Mouse (Mus musculus) adipocyte (in vitro differentiated cells): Measurements from ENCODE around the gene Eif4g3.

ENCODE experiments used
- DNase-seq: peaks from one replicate; pipeline ENCODE4 v3.0.0-alpha.2; 2016; ENCODE audit warnings: low spot score

Gene Eif4g3

DNA sequence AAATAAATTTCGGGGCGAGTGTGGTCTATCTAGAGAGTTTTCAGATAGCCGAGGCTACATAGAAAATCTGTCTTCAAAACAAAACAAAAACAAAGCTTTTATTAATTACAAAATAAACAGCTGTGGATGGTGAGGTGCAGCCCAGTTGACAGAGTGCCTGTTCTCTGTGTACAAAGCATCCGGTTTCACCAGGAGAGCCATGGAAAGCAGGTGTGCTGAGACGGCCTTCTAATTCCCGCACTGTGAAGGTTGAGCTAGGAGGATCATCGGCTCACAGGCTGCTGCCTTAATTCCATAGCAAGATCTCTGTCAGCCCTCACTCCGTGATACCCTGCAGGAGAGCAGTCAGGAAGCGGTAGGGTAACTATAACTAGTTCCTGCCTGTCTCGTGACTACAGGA, 109.0 kb downstream of the Eif4g3 start:
- no peak for DNase-seq

DNA sequence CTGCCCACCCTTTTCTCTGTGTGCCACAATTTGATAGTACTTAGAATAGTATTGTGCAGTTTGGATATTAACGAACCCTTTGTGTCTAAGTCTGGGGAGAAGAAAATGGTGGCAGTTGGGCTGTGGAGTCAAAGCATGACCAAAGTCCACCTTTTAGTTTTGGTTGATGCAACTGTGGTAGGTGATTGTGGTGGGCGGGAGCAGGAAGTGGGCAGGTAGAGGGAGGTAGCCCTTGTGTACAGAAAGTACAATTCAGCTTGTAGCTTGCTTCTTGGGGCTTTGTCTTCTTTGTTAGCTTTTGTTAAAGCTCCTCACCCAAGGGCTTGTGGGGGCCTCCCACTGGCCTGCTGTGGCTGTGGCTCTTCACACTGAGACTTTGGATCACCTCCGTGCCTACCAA, 109.6 kb downstream of the Eif4g3 start:
- DNase-seq: no peak

DNA sequence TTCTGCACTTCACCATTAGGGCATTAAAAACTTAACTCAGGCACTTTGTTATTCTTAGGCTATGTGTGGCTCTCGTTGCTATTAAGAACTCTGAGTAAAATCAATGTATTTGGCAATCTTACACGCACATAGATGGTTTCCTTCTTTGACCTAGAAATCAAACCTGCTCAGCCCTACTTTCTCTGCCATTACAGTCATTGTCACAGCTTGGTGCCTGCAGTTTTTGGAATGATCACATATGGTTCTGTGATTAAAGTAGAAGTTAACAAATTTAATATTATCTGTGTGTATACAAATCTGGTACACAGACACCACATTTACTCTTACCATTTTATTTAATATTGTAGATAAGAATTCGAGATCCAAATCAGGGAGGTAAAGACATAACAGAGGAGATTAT, 112.1 kb downstream of the Eif4g3 start:
- DNase-seq: no peak

DNA sequence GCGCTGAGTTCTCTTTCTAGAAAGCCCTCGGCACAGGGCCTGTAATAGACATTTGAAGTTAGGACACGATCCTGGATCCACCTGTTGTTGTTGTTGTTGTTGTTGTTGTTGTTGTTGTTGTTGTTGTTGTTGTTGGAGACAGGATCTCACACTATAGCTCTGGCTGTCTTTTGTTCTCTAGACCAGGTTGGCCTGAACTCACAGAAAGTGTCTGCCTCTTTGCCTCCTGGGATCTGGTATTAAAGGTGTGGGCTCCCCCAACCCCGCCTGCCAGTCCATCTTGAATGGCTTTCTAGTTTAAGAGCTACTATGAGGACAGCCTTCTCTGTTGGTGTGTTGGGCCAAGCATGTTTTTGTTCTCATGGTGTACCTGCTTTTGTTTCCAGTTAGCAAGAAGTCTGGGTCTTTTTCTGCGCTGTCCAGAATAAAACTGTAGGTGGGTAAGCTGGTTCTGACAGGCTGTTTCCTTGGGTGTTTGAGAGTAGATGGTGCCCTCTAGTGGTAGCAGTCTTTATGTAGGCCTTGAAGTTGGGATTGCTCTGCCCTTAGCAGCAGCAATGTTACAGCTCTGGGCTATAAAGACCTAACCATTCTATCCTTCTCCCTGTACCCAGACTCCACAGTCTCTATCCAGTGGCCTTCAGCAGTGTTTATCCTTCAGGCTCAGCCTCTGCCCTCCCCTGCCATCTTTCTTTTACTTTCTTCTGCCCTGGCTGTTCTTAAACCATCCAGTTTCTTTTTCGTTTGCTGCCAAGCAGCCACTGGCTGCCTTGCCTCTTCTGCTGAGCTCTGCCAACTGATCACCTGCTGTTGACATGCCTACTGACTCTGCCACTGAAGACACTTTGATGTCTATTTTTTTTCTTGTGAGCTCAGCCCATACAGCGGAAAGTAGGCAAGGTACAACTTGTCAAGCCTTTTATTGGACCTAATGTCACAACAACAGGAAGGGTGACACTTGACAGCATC, 114.9 kb downstream of the Eif4g3 start:
- DNase-seq: peak; percentile 83

DNA sequence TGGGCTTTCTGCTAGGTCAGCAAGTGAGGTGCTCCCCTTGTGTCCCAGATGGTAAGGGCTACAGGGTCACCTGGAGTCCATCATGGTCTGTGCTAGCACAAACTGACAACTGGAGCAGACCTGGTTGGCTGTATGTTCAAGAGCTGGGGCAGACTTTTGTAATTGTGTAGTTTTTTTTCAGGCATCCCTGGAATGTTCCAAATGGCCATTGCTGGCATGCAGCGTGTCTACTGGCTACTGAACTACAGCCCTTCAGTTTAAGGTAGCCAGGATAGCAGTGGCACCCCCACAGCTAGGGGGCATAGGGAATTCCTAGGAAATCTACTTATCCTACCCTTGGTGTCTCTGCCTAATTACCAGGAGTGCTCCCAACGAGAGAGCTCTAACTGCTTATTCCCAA, 115.7 kb downstream of the Eif4g3 start:
- DNase-seq: no peak

DNA sequence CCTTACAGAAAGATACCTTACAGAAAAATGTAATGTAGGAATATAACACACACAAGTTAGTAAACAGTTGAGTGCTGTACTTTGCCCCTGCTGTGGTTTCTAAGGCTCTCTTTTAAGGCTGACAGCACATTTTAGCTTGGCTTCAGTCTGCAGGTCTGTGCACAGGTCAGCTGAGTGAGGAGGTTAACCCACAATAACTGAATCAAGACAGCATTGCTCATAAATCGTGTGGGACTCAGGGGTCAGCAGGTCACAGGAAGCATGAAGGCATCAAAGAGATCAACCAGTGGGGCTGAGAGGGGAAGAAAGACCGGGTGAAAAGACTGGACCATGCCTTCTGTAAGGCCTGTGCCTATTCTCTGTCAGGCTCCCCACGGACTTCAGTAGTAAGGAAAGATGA, 116.5 kb downstream of the Eif4g3 start:
- DNase-seq: no peak

DNA sequence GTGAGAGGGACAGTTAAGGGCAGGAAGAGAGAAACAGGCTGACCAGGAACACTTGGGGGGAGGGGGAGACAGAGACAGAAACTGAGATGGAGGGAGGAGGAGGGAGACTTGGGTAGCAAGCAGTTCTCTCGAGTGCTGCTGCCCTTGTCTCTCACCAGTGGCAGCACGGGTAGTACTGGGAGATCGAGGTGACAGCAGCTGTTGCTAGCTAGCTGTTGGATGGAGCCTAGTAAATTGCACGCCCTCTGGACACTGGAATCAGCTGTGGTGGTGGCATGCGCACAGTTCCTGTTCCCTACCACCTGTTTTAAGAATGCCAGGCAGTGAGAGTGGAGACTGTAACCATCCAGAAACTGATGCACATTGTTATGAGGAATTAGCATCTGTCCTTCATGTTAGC, 119.0 kb downstream of the Eif4g3 start:
- no peak for DNase-seq

DNA sequence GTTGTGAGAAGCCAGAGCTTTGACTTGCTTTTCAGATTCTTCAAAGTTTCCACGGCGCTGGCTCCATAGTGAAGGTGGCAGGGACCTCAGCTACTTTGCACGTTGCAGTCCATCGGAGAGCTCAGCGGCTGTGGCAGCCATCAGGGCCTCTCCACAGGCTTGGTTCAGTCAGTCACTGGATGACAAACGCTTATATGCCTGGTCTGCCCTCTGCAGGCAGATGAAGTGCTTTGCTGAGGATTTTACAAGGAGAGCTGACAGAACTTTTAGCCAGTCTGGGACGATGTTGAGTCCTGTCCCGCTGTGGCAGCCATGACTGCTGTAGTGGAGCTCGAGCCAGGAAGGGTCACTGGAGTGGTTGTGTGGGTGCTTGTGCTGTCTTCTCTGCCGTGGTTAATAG, 126.9 kb downstream of the Eif4g3 start:
- DNase-seq: peak; percentile 22

DNA sequence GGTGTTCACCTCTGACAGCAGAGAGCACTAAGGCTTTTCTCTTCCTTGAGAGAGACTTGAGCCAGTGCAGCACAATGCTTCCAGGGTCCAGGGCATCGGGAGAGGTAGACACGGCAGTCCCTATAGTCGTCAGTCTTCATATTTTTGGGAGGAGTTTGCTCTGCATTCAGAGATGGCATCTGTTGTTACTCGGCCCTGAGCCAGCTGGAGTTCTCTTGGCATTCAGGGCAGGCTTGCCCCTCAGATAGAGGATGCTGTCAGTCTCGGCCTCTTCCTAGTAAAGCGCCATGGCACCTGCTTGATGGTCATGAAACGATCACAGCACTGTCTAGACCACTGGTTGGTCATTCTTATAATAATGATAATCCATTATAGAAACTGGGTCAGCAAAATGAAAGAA, 131.2 kb downstream of the Eif4g3 start:
- DNase-seq: no peak

DNA sequence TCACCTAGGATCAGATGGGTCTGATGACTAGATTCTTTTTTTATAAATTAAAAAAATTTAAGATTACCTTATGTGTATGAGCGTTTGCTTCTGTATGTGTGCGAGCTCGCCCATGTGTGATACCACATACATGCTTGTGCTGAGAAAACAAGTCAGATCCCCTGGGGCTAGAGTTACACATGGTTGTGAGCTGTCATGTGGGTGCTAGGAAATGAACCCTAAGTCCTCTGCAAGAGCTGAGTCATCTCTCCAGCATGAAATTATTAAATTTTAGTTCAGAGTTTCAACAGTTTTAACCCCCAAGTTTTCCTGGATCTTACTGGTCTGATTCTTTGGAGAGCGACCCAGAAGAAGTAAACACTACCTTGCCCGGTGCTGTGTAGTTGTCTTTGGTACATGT, 134.5 kb downstream of the Eif4g3 start:
- DNase-seq: no peak

DNA sequence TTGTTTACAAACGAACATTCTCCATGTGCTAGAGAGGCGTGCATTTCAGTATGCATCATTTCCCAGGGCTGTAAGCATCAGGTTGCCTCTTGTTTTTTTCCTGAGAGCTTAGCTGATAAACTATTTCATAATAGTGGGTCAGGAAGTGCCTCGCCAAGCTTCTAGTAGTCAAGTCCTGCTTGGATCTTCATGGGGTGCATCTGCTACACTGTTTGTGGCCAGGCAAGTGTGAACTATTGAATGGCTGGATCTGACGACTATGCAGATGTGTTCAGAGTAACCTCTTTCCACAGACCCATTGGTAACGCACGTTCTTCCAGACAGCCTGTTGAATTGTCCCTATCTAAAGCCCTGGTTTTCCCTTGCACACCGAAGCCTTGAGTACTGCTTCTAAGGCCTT, 135.0 kb downstream of the Eif4g3 start:
- DNase-seq: no peak

DNA sequence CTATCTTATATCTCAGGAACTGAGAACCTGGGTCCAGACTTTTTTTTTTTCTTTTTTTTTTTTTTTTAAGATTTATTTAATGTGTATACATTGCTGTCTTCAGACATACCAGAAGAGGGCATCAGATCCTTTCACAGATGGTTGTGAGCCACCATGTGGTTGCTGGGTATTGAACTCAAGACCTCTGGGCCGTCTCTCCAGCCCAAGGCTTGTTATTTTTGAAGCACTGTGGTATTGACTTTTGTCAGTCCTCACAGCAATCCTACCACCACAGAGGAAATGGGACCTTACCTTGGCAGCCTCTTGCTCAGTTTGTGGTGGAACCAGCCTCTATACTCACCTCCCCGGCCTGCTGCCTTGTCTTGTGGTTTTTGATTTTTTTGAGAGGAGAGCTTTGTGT, 137.3 kb downstream of the Eif4g3 start:
- peak; percentile 12 for DNase-seq

DNA sequence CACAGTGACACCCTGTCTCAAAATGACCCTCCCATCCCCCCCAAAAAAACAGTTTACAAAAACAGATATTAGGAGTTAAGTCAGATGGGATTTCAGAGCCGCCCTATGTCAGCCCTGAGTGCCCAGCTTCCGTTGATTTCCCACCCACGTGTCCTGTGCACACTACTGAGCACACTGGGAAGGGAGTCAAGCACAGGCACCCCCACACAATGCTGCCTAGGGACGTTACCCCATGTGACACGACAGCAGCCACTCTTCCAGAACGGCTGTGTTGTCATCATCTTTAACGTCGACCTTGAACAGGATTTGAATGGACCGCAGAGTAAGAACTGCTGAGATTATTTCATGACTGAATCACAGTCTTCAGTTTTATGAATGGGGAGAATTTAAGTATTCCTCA, 138.4 kb downstream of the Eif4g3 start:
- no peak for DNase-seq

DNA sequence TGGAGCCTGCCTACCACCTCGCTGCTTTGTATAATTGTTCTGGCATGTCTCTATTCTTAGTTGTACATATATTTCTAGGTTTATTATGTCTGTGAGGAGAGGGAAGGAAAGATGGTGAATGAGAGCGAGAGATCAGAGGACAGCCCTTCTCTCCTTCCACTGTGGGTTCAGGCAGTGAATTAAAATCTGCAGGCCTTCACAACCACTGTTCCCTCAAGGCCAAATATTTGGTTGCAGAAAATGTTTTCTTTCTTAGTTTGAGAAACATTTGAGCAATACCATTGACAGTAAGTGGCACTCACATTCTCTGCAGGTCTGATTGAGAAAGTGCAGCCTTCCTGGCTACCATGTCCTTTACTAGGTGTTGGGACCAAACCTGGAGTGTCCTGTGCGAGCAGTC, 138.9 kb downstream of the Eif4g3 start:
- no peak for DNase-seq

DNA sequence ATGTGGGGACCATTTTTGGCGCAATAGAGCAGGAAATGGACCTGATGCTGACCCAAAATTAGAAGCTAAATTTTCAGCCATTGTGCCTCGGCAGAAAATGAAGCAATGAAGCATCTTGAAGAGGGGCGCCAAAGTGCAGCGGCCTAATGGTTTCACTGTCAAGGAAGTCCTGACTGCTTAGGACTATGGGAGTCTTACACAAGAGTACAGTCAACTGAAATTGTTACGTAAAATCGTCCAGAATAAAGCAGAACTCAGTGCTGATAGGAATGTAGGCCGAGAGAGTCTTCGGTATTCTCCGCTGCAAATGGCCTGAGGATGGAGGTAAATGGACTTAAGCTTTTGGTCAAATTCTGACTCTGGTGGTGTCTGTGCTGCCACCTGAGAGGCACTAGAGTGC, 140.5 kb downstream of the Eif4g3 start:
- no peak for DNase-seq

DNA sequence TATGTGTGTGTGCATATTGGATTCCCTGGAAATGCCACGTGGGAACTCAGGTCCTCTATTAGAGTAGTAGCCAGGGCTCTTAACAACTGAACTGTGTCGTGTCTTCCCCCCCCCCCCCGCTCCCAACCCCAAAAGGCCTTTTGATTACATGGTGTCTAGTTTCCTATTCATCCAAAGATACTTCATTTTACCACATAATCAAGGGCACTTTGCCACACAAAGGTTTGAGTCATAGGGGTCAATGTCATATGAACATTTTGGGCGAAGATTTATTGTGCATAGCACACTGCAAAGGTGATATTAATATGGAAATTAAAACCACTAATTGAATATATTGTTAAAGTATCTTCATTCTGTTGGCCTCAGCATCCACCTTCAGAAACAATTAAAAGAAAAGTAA, 144.5 kb downstream of the Eif4g3 start:
- no peak for DNase-seq

DNA sequence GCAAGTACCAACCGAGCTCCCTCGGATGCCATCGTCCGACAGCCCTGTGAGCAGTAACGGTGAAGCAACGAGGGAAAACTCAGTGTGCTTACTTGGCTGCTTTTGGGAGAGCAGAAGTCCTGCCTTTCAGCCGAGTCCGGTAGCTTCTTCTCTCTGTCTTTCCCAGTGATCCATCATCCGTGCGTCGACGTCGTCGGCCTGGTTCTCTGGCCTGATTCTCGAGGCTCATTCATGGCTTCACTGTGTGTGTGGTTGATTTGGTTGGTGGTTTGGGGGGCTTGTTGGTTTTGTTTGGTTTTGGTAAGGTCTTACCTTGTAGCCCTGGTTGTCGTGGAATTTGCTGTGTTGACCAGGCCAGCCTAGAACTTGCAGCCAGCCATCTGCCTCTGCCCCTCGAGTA, 145.0 kb downstream of the Eif4g3 start:
- DNase-seq: no peak

DNA sequence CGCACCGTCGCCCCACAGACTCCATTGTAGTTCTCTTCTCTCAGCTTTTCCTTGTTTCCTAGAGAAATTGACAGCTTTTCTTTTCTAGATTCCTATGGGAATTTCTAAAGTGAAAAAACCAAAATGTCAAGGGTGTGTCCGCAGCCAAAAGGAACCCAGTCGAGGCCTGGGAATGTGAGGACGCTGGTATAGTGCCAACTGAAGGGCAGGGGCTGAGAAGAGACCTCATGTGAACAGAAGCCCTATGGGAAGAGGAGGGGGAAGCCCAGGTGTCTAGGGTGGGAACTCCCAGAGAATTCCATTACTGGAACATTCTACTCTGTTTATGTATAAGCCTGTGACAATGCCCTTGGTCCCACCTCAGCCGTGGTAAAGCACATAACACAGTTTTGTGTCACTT, 145.4 kb downstream of the Eif4g3 start:
- DNase-seq: no peak

DNA sequence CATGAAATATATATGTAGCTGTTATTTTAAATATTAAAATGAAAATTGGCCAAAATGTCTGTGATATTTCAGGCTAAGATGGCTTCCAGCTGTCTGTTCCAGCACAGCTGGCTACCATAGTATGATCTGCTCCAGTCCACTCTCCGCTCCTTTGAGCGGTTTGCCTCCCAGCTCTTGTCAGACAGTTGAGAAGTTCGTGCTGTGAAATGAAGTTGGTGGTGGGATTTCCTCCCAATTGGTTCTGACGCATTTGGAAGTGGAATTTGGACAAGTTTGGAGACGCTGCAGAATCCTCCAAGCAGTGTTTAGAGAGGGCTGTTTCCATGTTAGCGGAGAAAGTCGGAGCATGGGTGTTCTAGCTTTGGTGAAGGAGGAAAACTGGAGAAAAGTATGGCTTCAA, 148.5 kb downstream of the Eif4g3 start:
- no peak for DNase-seq

DNA sequence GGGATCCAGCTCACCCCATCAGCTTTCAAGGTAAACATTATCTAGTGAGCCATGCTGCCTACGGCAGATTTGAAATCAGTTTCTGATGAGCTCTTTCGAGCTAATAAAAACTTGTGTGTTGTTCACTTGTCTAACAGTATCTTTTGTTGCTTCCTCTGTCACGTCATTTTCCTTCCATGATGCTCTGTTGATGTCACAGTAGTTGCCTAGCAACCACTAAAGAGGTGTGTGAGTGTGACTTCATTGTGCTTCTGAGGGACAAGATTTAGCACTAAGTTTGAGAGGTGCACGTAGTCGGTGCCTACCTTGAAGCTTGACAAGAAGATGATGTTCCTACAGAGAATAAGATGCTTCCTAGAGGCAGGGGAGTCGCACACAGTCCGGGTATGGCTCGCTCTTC, 154.4 kb downstream of the Eif4g3 start:
- DNase-seq: no peak

DNA sequence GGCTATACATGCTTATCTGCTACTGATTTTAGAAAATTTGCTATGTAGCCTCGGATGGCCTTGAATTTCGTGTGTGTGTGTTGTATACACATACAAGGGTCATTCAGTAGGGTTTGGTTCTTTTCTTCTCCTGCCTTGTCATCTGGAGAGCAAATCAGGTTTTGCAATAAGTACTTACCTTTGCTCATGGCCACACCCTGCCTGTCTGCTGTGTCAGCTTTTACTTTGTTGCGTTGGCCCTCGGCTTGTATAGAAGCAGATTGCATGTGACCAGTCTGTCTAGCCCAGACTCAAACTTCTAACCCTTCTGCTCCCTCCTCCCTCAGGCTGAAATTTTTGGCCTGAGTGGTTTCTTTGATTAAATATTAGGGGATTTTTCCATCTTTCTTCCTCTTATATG, 157.2 kb downstream of the Eif4g3 start:
- no peak for DNase-seq

DNA sequence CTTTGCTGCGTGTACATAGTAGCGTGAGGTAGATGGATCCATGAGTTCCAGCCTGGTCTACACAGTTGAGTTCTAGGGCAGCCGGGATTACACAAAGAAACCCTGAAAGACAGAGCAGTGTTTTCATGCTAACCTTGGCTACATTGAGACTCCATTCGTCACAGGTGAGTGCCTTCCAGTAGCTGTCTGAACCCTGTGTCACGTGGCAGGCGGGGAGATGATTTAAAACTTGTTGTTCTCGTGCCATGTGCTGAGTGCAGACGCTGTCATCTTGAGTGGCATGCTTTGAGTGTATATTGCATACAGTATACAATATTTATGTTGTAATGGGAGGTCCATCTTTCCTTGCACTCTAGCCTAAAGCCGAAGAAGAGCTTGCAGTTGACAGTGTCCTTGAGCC, 158.4 kb downstream of the Eif4g3 start:
- DNase-seq: no peak

DNA sequence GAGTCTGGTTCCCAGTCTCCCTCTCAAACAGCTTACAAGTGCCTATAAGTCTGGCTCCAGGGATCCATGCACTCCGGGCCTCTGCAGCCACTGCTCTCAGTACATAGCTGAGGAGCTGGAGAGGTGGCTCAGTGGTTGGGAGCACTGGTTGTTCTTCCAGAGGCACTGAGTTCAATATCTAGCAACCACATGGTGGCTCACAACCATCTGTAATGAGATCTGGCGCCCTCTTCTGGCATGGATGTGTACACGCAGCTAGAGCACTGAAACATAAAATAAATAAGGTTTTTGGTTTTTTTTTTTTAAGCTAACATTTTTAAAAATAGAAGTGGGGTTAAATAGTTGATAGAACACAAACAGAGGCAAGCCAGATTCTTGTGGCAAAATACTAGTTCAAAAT, 161.2 kb downstream of the Eif4g3 start:
- peak; percentile 10 for DNase-seq

DNA sequence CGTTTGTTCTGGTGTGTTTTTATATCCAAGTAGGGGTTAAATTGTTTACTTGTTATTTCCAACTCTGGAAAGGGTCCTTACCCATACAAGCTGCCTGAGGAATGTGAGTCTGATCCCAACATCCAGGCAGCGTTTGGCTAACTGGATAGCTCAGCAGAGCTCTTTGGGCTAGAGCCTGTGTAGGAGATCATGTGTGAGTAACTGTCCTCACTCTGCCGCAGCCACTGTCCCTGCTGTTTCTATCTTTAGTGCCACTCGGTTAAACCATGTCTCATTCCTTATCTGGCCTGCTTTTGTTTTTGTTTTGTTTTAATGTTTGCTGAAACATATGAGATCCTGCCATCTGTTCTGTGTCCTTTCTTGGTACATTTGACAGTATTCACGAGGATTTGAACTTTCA, 168.1 kb downstream of the Eif4g3 start:
- no peak for DNase-seq
